Mouse (Mus musculus) heart, postnatal 0 days (tissue): Measurements from ENCODE around the gene Fgd4.

ENCODE experiments used
- CTCF ChIP-seq: IDR thresholded peaks from 2 replicates; pipeline ENCODE4 v1.5.1; 2016; ENCODE audit warnings: antibody characterized with exemption, control low read depth, low read depth
- EP300 ChIP-seq: IDR thresholded peaks from 2 replicates; pipeline ENCODE4 v1.6.1; 2016; ENCODE audit warnings: antibody characterized with exemption, low read depth

DNA sequence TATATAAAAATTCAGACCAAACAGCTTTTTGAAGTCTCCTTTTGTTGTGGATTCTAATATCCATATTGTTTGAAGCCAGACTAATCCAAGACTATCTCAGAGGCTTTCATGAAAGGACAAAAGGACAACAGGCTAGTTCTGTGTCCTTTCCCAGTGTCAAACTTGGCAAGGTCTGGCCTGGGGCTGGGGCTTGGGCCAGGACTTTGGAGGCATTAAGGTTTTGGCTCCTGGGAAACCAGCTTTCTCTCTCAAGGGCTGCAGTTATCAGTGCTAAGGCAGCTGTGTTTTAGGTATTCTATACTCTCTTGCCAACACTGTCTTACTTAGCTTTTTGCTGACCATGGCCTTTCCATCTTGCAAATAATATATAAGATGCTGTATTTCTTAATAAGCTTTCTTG, 101.6 kb downstream of the Fgd4 start:
- TF ChIP-seq EP300 (no peak), CTCF (no peak)
